Mouse (Mus musculus): ENCODE data around the gene Olfr303. TPM values are rescaled to one million over a fixed set of nuclear protein-coding genes. Genes with fewer than 3 reads are reported as not detected.

Olfr303 gene
- not detected for polyA plus RNA-seq (2017; shearing (Covaris generic))

GRCm38 (mm10) chr7:86397689-86398088 is at the start of gene Olfr303:
Olfr303 (minus strand) TSS chr7:86397789.

GRCm38 (mm10) chr7:86403546-86403945 is 6.0 kb upstream of the Olfr303 start, which contains the start of gene Olfr301:
Olfr301 (plus strand) TSS chr7:86403846.

DNA sequence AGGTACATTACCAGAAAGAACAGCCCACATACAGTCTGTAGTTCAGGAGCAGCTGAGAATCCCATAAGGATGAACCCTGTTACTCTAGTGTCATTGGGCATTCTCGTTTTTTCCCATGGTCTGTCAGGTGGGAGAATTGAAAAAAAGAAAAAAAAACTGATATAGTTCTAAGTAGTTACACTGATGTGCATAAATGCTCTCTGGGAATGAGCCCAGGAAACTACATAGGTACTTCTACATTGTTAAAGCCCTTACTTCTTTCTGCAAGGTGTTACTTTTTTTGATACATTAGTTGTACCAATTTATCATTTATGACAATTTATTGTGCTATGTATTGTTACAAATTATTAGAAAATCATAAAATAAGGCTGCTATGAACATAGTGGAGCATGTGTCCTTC is 11.0 kb downstream of the Olfr303 start, which contains the start of gene Olfr304:
TSS of gene Olfr304 (minus strand) at position 101 of the 400 bp plus-strand sequence.

DNA sequence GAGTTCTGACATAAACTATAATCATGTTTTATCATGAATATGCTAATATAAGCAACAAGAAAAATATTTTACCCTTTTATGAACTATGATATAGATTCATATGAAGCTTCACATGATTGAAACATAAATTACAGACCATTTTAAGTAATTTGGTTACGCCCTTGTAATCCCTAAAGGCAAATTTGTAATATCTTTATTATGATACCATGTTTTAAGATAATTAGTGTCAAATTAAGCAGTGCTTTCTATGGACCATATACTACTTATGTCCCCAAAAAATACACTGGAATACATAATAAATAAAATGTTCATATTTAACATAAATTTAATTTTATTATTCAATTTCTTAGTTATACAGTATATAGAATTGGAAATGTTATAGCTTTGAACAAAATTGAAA is 30.8 kb downstream of the Olfr303 start, which contains the start of gene Olfr305:
TSS of gene Olfr305 (minus strand) at position 101 of the 400 bp plus-strand sequence.

Other genes with a start within 250 kb of the Olfr303 start
- gene Vmn2r75, start 226.0 kb downstream of the Olfr303 start, polyA plus RNA-seq (2017; shearing (Covaris generic)), result not detected
- gene Vmn2r76, start 151.5 kb downstream of the Olfr303 start, polyA plus RNA-seq (2017; shearing (Covaris generic)), result 0.10 TPM
- gene Olfr310, start 120.6 kb downstream of the Olfr303 start, polyA plus RNA-seq (2017; shearing (Covaris generic)), result not detected
- gene Olfr309, start 84.1 kb downstream of the Olfr303 start, polyA plus RNA-seq (2017; shearing (Covaris generic)), result not detected
- gene Olfr308, start 72.2 kb downstream of the Olfr303 start, polyA plus RNA-seq (2017; shearing (Covaris generic)), result not detected
- gene Olfr307, start 60.2 kb downstream of the Olfr303 start, polyA plus RNA-seq (2017; shearing (Covaris generic)), result not detected
- not detected for gene Olfr305, start 30.9 kb downstream of the Olfr303 start, polyA plus RNA-seq (2017; shearing (Covaris generic))
- gene Olfr304, start 11.1 kb downstream of the Olfr303 start, polyA plus RNA-seq (2017; shearing (Covaris generic)), result not detected
- gene Olfr301, start 6.1 kb upstream of the Olfr303 start, polyA plus RNA-seq (2017; shearing (Covaris generic)), result not detected
- not detected for gene Olfr299, start 62.1 kb upstream of the Olfr303 start, polyA plus RNA-seq (2017; shearing (Covaris generic))
- not detected for gene Olfr298, start 94.7 kb upstream of the Olfr303 start, polyA plus RNA-seq (2017; shearing (Covaris generic))
- not detected for gene Olfr297, start 122.2 kb upstream of the Olfr303 start, polyA plus RNA-seq (2017; shearing (Covaris generic))
- gene Olfr295, start 186.1 kb upstream of the Olfr303 start, polyA plus RNA-seq (2017; shearing (Covaris generic)), result not detected
- gene Olfr294, start 218.9 kb upstream of the Olfr303 start, polyA plus RNA-seq (2017; shearing (Covaris generic)), result not detected